Mouse (Mus musculus) lung, postnatal 0 days (tissue): Measurements from ENCODE around the gene Osbpl3.

Experiments
- CTCF ChIP-seq: IDR thresholded peaks from 2 replicates; pipeline ENCODE4 v1.5.1; 2016; ENCODE audit warnings: antibody characterized with exemption, mild to moderate bottlenecking
- EP300 ChIP-seq: IDR thresholded peaks from 2 replicates; pipeline ENCODE4 v1.6.1; 2016; ENCODE audit warnings: antibody characterized with exemption, mild to moderate bottlenecking, control low read depth

- TF ChIP-seq EP300 (no peak), CTCF (no peak)
Observed at GRCm38 (mm10) chr6:50261201-50261921, 194.6 kb downstream of the Osbpl3 start.
